In the genomic region with DNA sequence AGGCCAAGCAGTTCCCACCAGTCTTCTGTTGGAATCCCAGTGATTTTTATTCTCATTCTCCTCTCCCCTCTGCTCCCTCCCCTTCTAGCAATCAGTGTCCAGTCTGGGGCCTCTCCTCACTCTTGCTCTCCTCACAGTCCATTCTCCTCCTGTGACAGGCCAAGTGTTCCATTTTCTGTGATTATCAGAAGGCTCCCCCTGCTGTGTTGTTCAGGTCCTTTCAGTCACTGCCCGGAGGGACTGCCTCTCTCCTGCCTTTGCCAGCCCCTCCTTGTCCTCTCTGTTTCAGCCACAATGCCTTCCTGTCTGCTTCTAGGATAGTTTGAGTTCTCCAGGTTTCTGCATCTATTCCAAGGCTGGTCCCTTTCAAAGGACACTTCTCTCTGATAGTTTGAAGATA, we compare ENCODE assay signal across 17 mouse cellular contexts. TPM values are rescaled to one million over a fixed set of nuclear protein-coding genes. Genes with fewer than 3 reads are reported as not detected.
DNase-seq lines count a peak whose midpoint lies in the region; ATAC-seq and TF ChIP-seq lines count a peak whose summit lies in the region.
"Had no signal": no experiment of that assay in that cellular context is flagged by ENCODE, and none has a peak within 500 bp of the region (broad histone marks: within the 10 kb centered on the region; RNA-seq: fewer than 3 reads in every experiment).

No protein-coding gene starts in this region.

- no peaks in the 10 kb centered on the region for H3K36me3 ChIP-seq in midbrain, postnatal 0 days (ENCODE audit: insufficient read depth, low read length)
- H3K36me3 ChIP-seq in midbrain, embryonic 16.5 days (ENCODE audit: control insufficient read depth, insufficient read depth, low read length): no peaks in the 10 kb centered on the region

- TF ChIP-seq CTCF in midbrain, postnatal 0 days (IDR thresholded peaks at IDR 0.05): peak; percentile 24; the same call in 1 of the 2 replicates
- peak; percentile 5; the same call in 1 of the 2 replicates for TF ChIP-seq CTCF in brain, embryonic 14.5 days (IDR thresholded peaks at IDR 0.05; ENCODE audit: borderline replicate concordance, extremely low read depth, insufficient read depth, insufficient read length)

- H3K27ac ChIP-seq in midbrain, postnatal 0 days (ENCODE audit: low read depth, low read length): no peak overlapping the region
- H3K27ac ChIP-seq in midbrain, embryonic 16.5 days (ENCODE audit: low read length): no peak overlapping the region

- H3K4me1 ChIP-seq in midbrain, postnatal 0 days (ENCODE audit: insufficient read depth, low read length): no peaks in the 10 kb centered on the region
- H3K4me1 ChIP-seq in midbrain, embryonic 16.5 days (ENCODE audit: control insufficient read depth, insufficient read depth, low read length): no peaks in the 10 kb centered on the region

- H3K27me3 ChIP-seq in midbrain, postnatal 0 days (ENCODE audit: insufficient read depth, low read length): no peaks in the 10 kb centered on the region
- H3K27me3 ChIP-seq in midbrain, embryonic 16.5 days (ENCODE audit: control insufficient read depth, insufficient read depth, low read depth, low read length): no peaks in the 10 kb centered on the region

- H3K4me2 ChIP-seq in midbrain, postnatal 0 days (ENCODE audit: low read depth, low read length, poor library complexity, severe bottlenecking): no peak overlapping the region
- H3K4me2 ChIP-seq in midbrain, embryonic 16.5 days (ENCODE audit: low read length): no peak overlapping the region

- TF ChIP-seq POLR2A in brain, embryonic 14.5 days (IDR thresholded peaks at IDR 0.05; ENCODE audit: borderline replicate concordance, extremely low read depth, insufficient read depth, insufficient read length, poor library complexity, severe bottlenecking): no peak

- peak; percentile 74 for DNase-seq in heart, adult 11 months
- DNase-seq in heart, postnatal 4 days: no peak
- peak; percentile 5 for DNase-seq in midbrain, postnatal 0 days (ENCODE audit: low spot score)
- DNase-seq in brain, embryonic 14.5 days (ENCODE audit: low read depth): peak; percentile 2
- no peak for DNase-seq in thymus, postnatal 4 days
- DNase-seq: kidney, postnatal 10 days; thymus, postnatal 36 days had no signal

- H3K9me3 ChIP-seq in midbrain, postnatal 0 days (ENCODE audit: low read length): no peaks in the 10 kb centered on the region
- no peaks in the 10 kb centered on the region for H3K9me3 ChIP-seq in midbrain, embryonic 16.5 days (replicated peaks; ENCODE audit: control insufficient read depth, low read length, poor library complexity, severe bottlenecking)

- ATAC-seq in midbrain, postnatal 0 days (ENCODE audit: low FRiP score): no peak
- no peak for ATAC-seq in midbrain, embryonic 16.5 days
- ATAC-seq in activated CD4-positive, CD25-positive, alpha-beta regulatory T cell, adult 4 months: no peak

- no peak overlapping the region for H3K9ac ChIP-seq in midbrain, postnatal 0 days (replicated peaks; ENCODE audit: low read length, poor library complexity, severe bottlenecking)
- H3K9ac ChIP-seq in midbrain, embryonic 16.5 days (ENCODE audit: low read depth, low read length): no peak overlapping the region

- 4% methylated on average over 1 of the region's 1 CpGs for WGBS in midbrain, postnatal 0 days
- WGBS in midbrain, embryonic 16.5 days: 5% methylated on average over 1 of the region's 1 CpGs

- H3K4me3 ChIP-seq in midbrain, postnatal 0 days (ENCODE audit: low read depth, low read length): no peak overlapping the region
- H3K4me3 ChIP-seq in midbrain, embryonic 16.5 days (ENCODE audit: low read depth, low read length): no peak overlapping the region
- H3K4me3 ChIP-seq: erythroblast, embryonic 14.5 days; megakaryocyte, embryonic 14.5 days had no signal

RNA-seq across cellular contexts. Expression of gene Havcr2, which starts 33.5 kb away (rescaled TPM):
- total RNA-seq in heart, postnatal 4 days (2021): under 1 TPM; 0.14 to 0.20 TPM
- 0.09 and 0.44 TPM in 2 replicates for total RNA-seq in midbrain, postnatal 0 days (2014; rRNA removed)
- 0.23 and 0.32 TPM in 2 replicates for polyA plus RNA-seq in midbrain, postnatal 0 days (2015; fragmentation: Nextera tagmentation; extraction: Ambion mirVana)
- polyA plus RNA-seq in midbrain, embryonic 16.5 days (2015; fragmentation: Nextera tagmentation; extraction: Ambion mirVana): 0.06 and 0.20 TPM in 2 replicates
- 0.10 and 0.19 TPM in 2 replicates for polyA plus RNA-seq in brain, embryonic 14.5 days (2012; rRNA removed)
- 1 to 10 TPM; 5.5 to 8.1 TPM for polyA plus RNA-seq in activated CD4-positive, CD25-positive, alpha-beta regulatory T cell, adult 4 months (2017; shearing (Covaris generic))
- total RNA-seq: ES-E14 had no signal
- polyA plus RNA-seq: erythroblast, embryonic 14.5 days had no signal

RNA-seq across cellular contexts. Expression of gene Gm12169, which starts 35.8 kb away (rescaled TPM):
- total RNA-seq in heart, postnatal 4 days (2021): not detected
- total RNA-seq in midbrain, postnatal 0 days (2014; rRNA removed): not detected in 2 replicates
- polyA plus RNA-seq in midbrain, postnatal 0 days (2015; fragmentation: Nextera tagmentation; extraction: Ambion mirVana): not detected in 2 replicates
- polyA plus RNA-seq in midbrain, embryonic 16.5 days (2015; fragmentation: Nextera tagmentation; extraction: Ambion mirVana): not detected in 2 replicates
- not detected in 2 replicates for polyA plus RNA-seq in brain, embryonic 14.5 days (2012; rRNA removed)
- polyA plus RNA-seq in activated CD4-positive, CD25-positive, alpha-beta regulatory T cell, adult 4 months (2017; shearing (Covaris generic)): 1 to 10 TPM in 1 of 2 experiments, not detected in 1; 1.7 TPM
- total RNA-seq: ES-E14; gastrocnemius, adult 8-10 months; layer of hippocampus, postnatal 25 days had no signal
- polyA plus RNA-seq: cortical plate, adult 2 months; erythroblast, embryonic 14.5 days; heart, embryonic 14.5 days; limb, embryonic 14.5 days had no signal

RNA-seq across cellular contexts. Expression of gene Med7, which starts 51.5 kb away (rescaled TPM):
- 10 to 100 TPM; 27.2 to 28.0 TPM for total RNA-seq in heart, postnatal 4 days (2021)
- 19.4 and 20.1 TPM in 2 replicates for total RNA-seq in midbrain, postnatal 0 days (2014; rRNA removed)
- 53.3 and 53.8 TPM in 2 replicates for polyA plus RNA-seq in midbrain, postnatal 0 days (2015; fragmentation: Nextera tagmentation; extraction: Ambion mirVana)
- polyA plus RNA-seq in midbrain, embryonic 16.5 days (2015; fragmentation: Nextera tagmentation; extraction: Ambion mirVana): 58.8 and 61.4 TPM in 2 replicates
- 37.1 and 45.2 TPM in 2 replicates for polyA plus RNA-seq in brain, embryonic 14.5 days (2012; rRNA removed)
- polyA plus RNA-seq in activated CD4-positive, CD25-positive, alpha-beta regulatory T cell, adult 4 months (2017; shearing (Covaris generic)): 10 to 100 TPM; 41.5 to 42.1 TPM

Comparison
In these comparisons a context has a peak if more than half of its experiments do, and no peak if none do; other contexts are left out.
1. DNase-seq: peak in heart, adult 11 months (single experiment), midbrain, postnatal 0 days (single experiment) and brain, embryonic 14.5 days (single experiment); none in heart, postnatal 4 days (single experiment) and thymus, postnatal 4 days (single experiment).